Mouse (Mus musculus): ENCODE measurements around the gene Anks1b.
"Not testable (repeated sequence)": the region's sequence is repeated elsewhere in the genome, so short reads cannot be mapped to it uniquely, and the experiment has no call there.

Anks1b gene

GRCm38 (mm10) chr10:90576191-90577098 is 703.1 kb downstream of the Anks1b start:
- peak; percentile 23 for DNase-seq (ENCODE audit: extremely low spot score)

GRCm38 (mm10) chr10:90577099-90577461 is 703.8 kb downstream of the Anks1b start:
- DNase-seq (ENCODE audit: extremely low spot score): no peak

- DNase-seq (ENCODE audit: extremely low spot score): no peak
These were observed 704.5 kb downstream of the Anks1b start for GRCm38 (mm10) chr10:90577777-90578176.

- no peak for DNase-seq (ENCODE audit: extremely low spot score)
These were observed 706.7 kb downstream of the Anks1b start for GRCm38 (mm10) chr10:90579970-90580369.

GRCm38 (mm10) chr10:90584052-90584451 is 710.7 kb downstream of the Anks1b start:
- DNase-seq (ENCODE audit: extremely low spot score): no peak

- peak; percentile 22 for DNase-seq (ENCODE audit: extremely low spot score)
These were observed 722.8 kb downstream of the Anks1b start for GRCm38 (mm10) chr10:90596142-90596541.

- DNase-seq (ENCODE audit: extremely low spot score): no peak
These were observed 723.3 kb downstream of the Anks1b start for GRCm38 (mm10) chr10:90596576-90596975.

GRCm38 (mm10) chr10:90599149-90599548 is 725.8 kb downstream of the Anks1b start:
- DNase-seq (ENCODE audit: extremely low spot score): no peak

GRCm38 (mm10) chr10:90599726-90600531 is 726.6 kb downstream of the Anks1b start:
- no peak for DNase-seq (ENCODE audit: extremely low spot score)

GRCm38 (mm10) chr10:90607586-90607985 is 734.3 kb downstream of the Anks1b start:
- no peak for DNase-seq (ENCODE audit: extremely low spot score)

- DNase-seq (ENCODE audit: extremely low spot score): no peak
These were observed 736.1 kb downstream of the Anks1b start for GRCm38 (mm10) chr10:90609437-90609836.

GRCm38 (mm10) chr10:90613051-90613450 is 739.7 kb downstream of the Anks1b start:
- DNase-seq (ENCODE audit: extremely low spot score): no peak

GRCm38 (mm10) chr10:90615196-90615595 is 741.9 kb downstream of the Anks1b start:
- no peak for DNase-seq (ENCODE audit: extremely low spot score)

- DNase-seq (ENCODE audit: extremely low spot score): no peak
These were observed 743.3 kb downstream of the Anks1b start for GRCm38 (mm10) chr10:90616622-90617021.

- DNase-seq (ENCODE audit: extremely low spot score): no peak
These were observed 744.5 kb downstream of the Anks1b start for GRCm38 (mm10) chr10:90617664-90618296.

GRCm38 (mm10) chr10:90627532-90627931 is 754.2 kb downstream of the Anks1b start:
- DNase-seq (ENCODE audit: extremely low spot score): no peak

- no peak for DNase-seq (ENCODE audit: extremely low spot score)
These were observed 756.9 kb downstream of the Anks1b start for GRCm38 (mm10) chr10:90630099-90630698.

GRCm38 (mm10) chr10:90630794-90631193 is 757.5 kb downstream of the Anks1b start:
- DNase-seq (ENCODE audit: extremely low spot score): not testable (repeated sequence)

GRCm38 (mm10) chr10:90637352-90637751 is 764.0 kb downstream of the Anks1b start:
- DNase-seq (ENCODE audit: extremely low spot score): no peak

GRCm38 (mm10) chr10:90649681-90650080 is 776.4 kb downstream of the Anks1b start:
- DNase-seq (ENCODE audit: extremely low spot score): no peak

- DNase-seq (ENCODE audit: extremely low spot score): no peak
These were observed 784.3 kb downstream of the Anks1b start for GRCm38 (mm10) chr10:90657416-90658120.
